Mouse (Mus musculus): ENCODE data around the gene Crocc. TPM values are rescaled to one million over a fixed set of nuclear protein-coding genes. Genes with fewer than 3 reads are reported as not detected.

Gene Crocc
- polyA plus RNA-seq, 1 experiment from 2014 or later, result 11.4 TPM

Other genes starting within 250 kb of the Crocc start
- 1.3 and 1.5 TPM in 2 replicates for gene Padi3, start 249.9 kb downstream of the Crocc start, polyA plus RNA-seq (2016; fragmentation: Nextera tagmentation; extraction: Ambion mirVana)
- gene Padi1, start 214.8 kb downstream of the Crocc start, polyA plus RNA-seq (2016; fragmentation: Nextera tagmentation; extraction: Ambion mirVana), result 0.36 and 0.44 TPM in 2 replicates
- gene Padi2, start 154.2 kb downstream of the Crocc start, polyA plus RNA-seq (2016; fragmentation: Nextera tagmentation; extraction: Ambion mirVana), result 0.05 and 0.33 TPM in 2 replicates
- 428 and 436 TPM in 2 replicates for gene Sdhb, start 99.3 kb downstream of the Crocc start, polyA plus RNA-seq (2016; fragmentation: Nextera tagmentation; extraction: Ambion mirVana)
- 33.9 and 44.0 TPM in 2 replicates for gene Atp13a2, start 73.7 kb downstream of the Crocc start, polyA plus RNA-seq (2016; fragmentation: Nextera tagmentation; extraction: Ambion mirVana)
- 444 and 521 TPM in 2 replicates for gene Mfap2, start 50.1 kb downstream of the Crocc start, polyA plus RNA-seq (2016; fragmentation: Nextera tagmentation; extraction: Ambion mirVana)
- 67.9 and 82.8 TPM in 2 replicates for gene Necap2, start 17.8 kb upstream of the Crocc start, polyA plus RNA-seq (2016; fragmentation: Nextera tagmentation; extraction: Ambion mirVana)
- 0.18 TPM in 1 of 2 replicates, not detected in the other for gene Spata21, start 27.8 kb upstream of the Crocc start, polyA plus RNA-seq (2016; fragmentation: Nextera tagmentation; extraction: Ambion mirVana)
- 39.0 and 40.2 TPM in 2 replicates for gene Szrd1, start 79.2 kb upstream of the Crocc start, polyA plus RNA-seq (2016; fragmentation: Nextera tagmentation; extraction: Ambion mirVana)
- 27.1 and 32.2 TPM in 2 replicates for gene Fbxo42, start 87.4 kb upstream of the Crocc start, polyA plus RNA-seq (2016; fragmentation: Nextera tagmentation; extraction: Ambion mirVana)
- gene Rsg1, start 153.4 kb upstream of the Crocc start, polyA plus RNA-seq (2016; fragmentation: Nextera tagmentation; extraction: Ambion mirVana), result 5.8 and 8.4 TPM in 2 replicates
- 3.7 and 4.7 TPM in 2 replicates for gene Arhgef19, start 178.9 kb upstream of the Crocc start, polyA plus RNA-seq (2016; fragmentation: Nextera tagmentation; extraction: Ambion mirVana)
- gene Epha2, start 240.7 kb upstream of the Crocc start, polyA plus RNA-seq (2016; fragmentation: Nextera tagmentation; extraction: Ambion mirVana), result 4.6 and 5.6 TPM in 2 replicates